Mouse (Mus musculus) stomach, embryonic 16.5 days (tissue): ENCODE data around the gene Slc25a47. TPM values are rescaled to one million over a fixed set of nuclear protein-coding genes. Genes with fewer than 3 reads are reported as not detected.
A peak's percentile ranks its signal among the peaks of the same experiment; 100 is the strongest.

ENCODE experiments used
- ATAC-seq: fragments of 200-750 bp; cut with Nextera tagmentation; 2 replicates; pipeline ENCODE4 v1.8.0; 2017; ENCODE audit warnings: moderate number of reproducible peaks, moderate TSS enrichment; ENCODE audit not compliant: insufficient read depth, low FRiP score
- H3K27ac ChIP-seq: fragments of 300-500 bp; sonication (generic); 2 replicates; pipeline ENCODE4 v1.5.1; 2014; ENCODE audit warnings: low read length
- H3K27me3 ChIP-seq: fragments of 300-500 bp; sonication (generic); 2 replicates; pipeline ENCODE4 v1.6.1; 2014; ENCODE audit warnings: low read length, control low read depth, mixed read lengths; ENCODE audit not compliant: control insufficient read depth, insufficient read depth
- H3K36me3 ChIP-seq: fragments of 300-500 bp; sonication (generic); 2 replicates; pipeline ENCODE4 v1.6.1; 2014; ENCODE audit warnings: low read length; ENCODE audit not compliant: control insufficient read depth, insufficient read depth
- H3K4me1 ChIP-seq: fragments of 300-500 bp; sonication (generic); 2 replicates; pipeline ENCODE4 v1.6.1; 2014; ENCODE audit warnings: low read length, control low read depth, mixed read lengths; ENCODE audit not compliant: control insufficient read depth, insufficient read depth
- H3K4me2 ChIP-seq: fragments of 300-500 bp; sonication (generic); 2 replicates; pipeline ENCODE4 v1.6.1; 2014; ENCODE audit warnings: low read depth, low read length, mixed read lengths
- H3K4me3 ChIP-seq: fragments of 300-500 bp; sonication (generic); replicated peaks from 2 replicates; pipeline ENCODE4 v1.5.1; 2014; ENCODE audit warnings: mild to moderate bottlenecking, low read length
- H3K9ac ChIP-seq: fragments of 300-500 bp; sonication (generic); 2 replicates; pipeline ENCODE4 v1.6.1; 2014; ENCODE audit warnings: low read length
- H3K9me3 ChIP-seq: fragments of 300-500 bp; sonication (generic); replicated peaks from 2 replicates; pipeline ENCODE4 v1.6.1; 2016; ENCODE audit warnings: low read length, control low read depth; ENCODE audit not compliant: control insufficient read depth
- WGBS: fragments of 180-500 bp; shearing (Covaris S2); extraction: QIAGEN DNeasy Blood & Tissue Kit; methylation state at CpG from one replicate; pipeline ENCODE4 v1.1.7; 2014; 5-methylcytosine and 5-hydroxymethylcytosine counted together
- polyA plus RNA-seq: library from polyadenylated mRNA; unstranded; fragments of >200 nt; fragmentation: Nextera tagmentation; extraction: Ambion mirVana; gene quantifications from 2 replicates; pipeline ENCODE4 v1.2.1, GENCODE M21; 2015

Gene Slc25a47
- polyA plus RNA-seq, 1 experiment from 2014 or later = 10.0 TPM

DNA sequence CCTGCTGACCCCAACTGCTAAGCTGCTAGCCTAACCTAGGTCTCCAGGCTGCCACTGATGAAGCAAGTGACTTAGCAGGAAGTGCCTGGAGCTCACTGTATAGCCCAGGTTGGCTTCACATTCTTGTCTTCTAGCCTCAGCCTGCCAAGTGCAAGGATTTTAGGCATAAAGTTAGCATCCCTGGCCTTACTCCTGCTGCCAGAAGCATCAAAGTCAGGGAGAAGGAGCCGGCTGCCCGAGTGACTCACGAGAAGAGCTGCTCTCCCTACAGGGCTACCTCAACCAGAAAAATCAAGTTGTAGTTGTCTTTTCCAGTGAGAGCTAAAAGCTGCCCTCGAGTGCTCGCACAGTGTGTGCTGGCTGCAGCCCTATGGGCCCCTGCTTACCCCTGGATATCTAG lies 22.6 kb downstream of the Slc25a47 start:
- Histone ChIP-seq H3K9me3 (no peaks in the 10 kb centered on the region), H3K4me3 (no peak overlapping the region), H3K27me3 (no peaks in the 10 kb centered on the region), H3K36me3 (0 out of 2 replicates have a peak, but pooled peaks cover 8% of the 10 kb centered on the region), H3K4me2 (no peak overlapping the region), H3K27ac (no peak overlapping the region), H3K9ac (no peak overlapping the region; the same call in 1 of the 2 replicates), H3K4me1 (peaks cover 10% of the 10 kb centered on the region; the same call in 1 of the 2 replicates)
- no peak for ATAC-seq
- WGBS = 80% methylated on average over 5 of the region's 5 CpGs

GRCm38 (mm10) chr12:108865007-108865494 lies 29.2 kb downstream of the Slc25a47 start:
- peak overlapping the region; percentile 72 for H3K27ac ChIP-seq
- WGBS = 63% methylated on average over 6 of the region's 6 CpGs

GRCm38 (mm10) chr12:108869575-108869974 lies 33.7 kb downstream of the Slc25a47 start:
- no peak overlapping the region for H3K4me2 ChIP-seq
- no peak overlapping the region for H3K4me3 ChIP-seq
- no peak overlapping the region for H3K9ac ChIP-seq
- no peaks in the 10 kb centered on the region for H3K4me1 ChIP-seq
- peaks cover 13% of the 10 kb centered on the region for H3K36me3 ChIP-seq
- WGBS = 81% methylated on average over 2 of the region's 2 CpGs
- no peak for ATAC-seq
- H3K27ac ChIP-seq = no peak overlapping the region
- H3K9me3 ChIP-seq = no peaks in the 10 kb centered on the region
- no peaks in the 10 kb centered on the region for H3K27me3 ChIP-seq

More at GRCm38 (mm10) chr12:108865007-108865494, 29.2 kb downstream of the Slc25a47 start:
- no peak overlapping the region for H3K9ac ChIP-seq
- no peaks in the 10 kb centered on the region for H3K27me3 ChIP-seq
- H3K4me1 ChIP-seq = no peaks in the 10 kb centered on the region
- H3K9me3 ChIP-seq = no peaks in the 10 kb centered on the region
- peaks cover 12% of the 10 kb centered on the region for H3K36me3 ChIP-seq
- H3K4me3 ChIP-seq = no peak overlapping the region
- H3K4me2 ChIP-seq = no peak overlapping the region
- ATAC-seq = peak; percentile 56; the same call in 1 of the 2 replicates

- Histone ChIP-seq H3K9ac (no peak overlapping the region), H3K36me3 (peaks cover 16% of the 10 kb centered on the region), H3K27ac (no peak overlapping the region), H3K9me3 (no peaks in the 10 kb centered on the region), H3K27me3 (no peaks in the 10 kb centered on the region), H3K4me1 (no peaks in the 10 kb centered on the region), H3K4me3 (no peak overlapping the region), H3K4me2 (no peak overlapping the region)
- WGBS = 75% methylated on average over 5 of the region's 5 CpGs
- ATAC-seq = no peak
These were observed 37.3 kb downstream of the Slc25a47 start for GRCm38 (mm10) chr12:108873122-108873521.

DNA sequence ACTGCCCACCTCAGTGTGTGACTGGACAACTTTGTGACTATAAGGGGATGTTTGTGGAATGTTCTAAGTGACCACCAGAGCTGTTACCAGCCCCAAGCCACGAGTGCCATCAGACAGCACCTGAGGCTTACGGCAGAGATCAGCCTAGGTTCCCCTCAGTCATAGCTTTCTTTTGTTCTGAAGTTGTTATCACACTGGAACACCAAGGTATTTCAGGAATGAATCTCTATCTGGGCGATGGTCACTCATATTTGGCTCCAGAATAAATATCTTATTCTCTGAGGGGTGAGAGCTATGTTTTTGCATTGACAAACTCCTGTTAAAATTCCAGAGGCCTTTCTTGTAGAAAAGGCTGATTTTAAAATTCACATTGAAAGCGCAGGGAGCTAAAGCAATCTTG lies 43.3 kb downstream of the Slc25a47 start:
- H3K4me3 ChIP-seq = no peak overlapping the region
- WGBS = 70% methylated on average over 4 of the region's 4 CpGs
- no peaks in the 10 kb centered on the region for H3K9me3 ChIP-seq
- H3K36me3 ChIP-seq = peaks cover 7% of the 10 kb centered on the region; the same call in 1 of the 2 replicates
- H3K27ac ChIP-seq = no peak overlapping the region
- H3K27me3 ChIP-seq = no peaks in the 10 kb centered on the region
- no peak for ATAC-seq
- no peak overlapping the region for H3K9ac ChIP-seq
- H3K4me1 ChIP-seq = no peaks in the 10 kb centered on the region
- H3K4me2 ChIP-seq = no peak overlapping the region

DNA sequence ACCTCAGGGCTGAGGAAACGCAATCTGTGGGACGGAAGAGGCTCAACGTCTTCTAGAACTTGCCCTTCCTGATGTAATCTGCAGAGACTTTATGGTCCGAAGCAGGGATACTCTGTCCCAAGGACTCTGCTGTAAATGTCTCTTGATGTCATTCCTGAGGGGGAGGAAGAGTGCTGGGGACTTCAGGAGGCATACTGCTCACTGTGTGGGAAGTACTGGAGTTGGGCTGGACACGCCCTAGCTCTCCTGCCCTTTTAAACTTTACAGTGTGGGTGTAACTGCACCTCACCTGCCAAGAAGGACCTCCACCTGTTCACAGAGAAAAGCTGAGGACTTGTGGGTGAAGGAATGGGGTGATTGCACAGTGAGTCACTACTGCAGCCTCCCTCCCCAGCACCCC lies 44.8 kb downstream of the Slc25a47 start:
- H3K4me1 ChIP-seq = no peaks in the 10 kb centered on the region
- no peak overlapping the region for H3K4me3 ChIP-seq
- H3K27me3 ChIP-seq = no peaks in the 10 kb centered on the region
- no peaks in the 10 kb centered on the region for H3K9me3 ChIP-seq
- peaks cover 5% of the 10 kb centered on the region; the same call in 1 of the 2 replicates for H3K36me3 ChIP-seq
- peak overlapping the region; percentile 87 for H3K27ac ChIP-seq
- H3K4me2 ChIP-seq = peak overlapping the region; percentile 18; the same call in 1 of the 2 replicates
- ATAC-seq = peak; percentile 91
- 63% methylated on average over 5 of the region's 5 CpGs for WGBS
- peak overlapping the region; percentile 36; the same call in 1 of the 2 replicates for H3K9ac ChIP-seq

- Histone ChIP-seq H3K4me1 (0 out of 2 replicates have a peak, but pooled peaks cover under 1% of the 10 kb centered on the region), H3K9me3 (no peaks in the 10 kb centered on the region), H3K27ac (peak overlapping the region; percentile 80), H3K4me2 (no peak overlapping the region), H3K27me3 (no peaks in the 10 kb centered on the region), H3K4me3 (no peak overlapping the region), H3K36me3 (peaks cover 10% of the 10 kb centered on the region; the same call in 1 of the 2 replicates), H3K9ac (no peak overlapping the region)
- peak; percentile 66; the same call in 1 of the 2 replicates for ATAC-seq
- 66% methylated on average over 3 of the region's 3 CpGs for WGBS
These were observed 45.3 kb downstream of the Slc25a47 start for GRCm38 (mm10) chr12:108881192-108881591.

DNA sequence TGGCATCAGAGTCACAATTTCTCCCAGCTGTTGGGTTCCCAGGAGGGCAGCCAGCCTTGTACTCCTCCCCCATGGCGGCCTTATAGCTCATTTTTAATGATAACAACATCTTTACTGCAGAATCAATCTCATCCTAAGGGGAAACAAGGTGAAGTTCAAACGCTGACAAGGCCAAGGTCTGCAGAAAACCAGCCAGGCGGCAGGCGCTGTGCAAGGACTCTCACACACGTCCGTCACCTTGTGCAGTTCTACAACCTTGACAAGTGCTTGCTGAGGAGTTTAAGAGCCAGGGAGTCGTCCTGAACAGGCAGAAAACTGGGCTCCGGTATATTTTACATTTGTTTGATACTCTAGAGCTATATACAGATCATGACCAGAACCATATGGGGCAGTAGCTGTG lies 46.9 kb downstream of the Slc25a47 start:
- no peak overlapping the region for H3K27ac ChIP-seq

GRCm38 (mm10) chr12:108885906-108886305 lies 50.1 kb downstream of the Slc25a47 start:
- 94% methylated on average over 1 of the region's 1 CpGs for WGBS
- Histone ChIP-seq H3K27ac (no peak overlapping the region), H3K27me3 (no peaks in the 10 kb centered on the region), H3K9me3 (no peaks in the 10 kb centered on the region), H3K4me1 (0 out of 2 replicates have a peak, but pooled peaks cover 6% of the 10 kb centered on the region), H3K4me3 (no peak overlapping the region), H3K9ac (no peak overlapping the region), H3K36me3 (peaks cover 16% of the 10 kb centered on the region; the same call in 1 of the 2 replicates), H3K4me2 (no peak overlapping the region)
- ATAC-seq = no peak

More for the DNA sequence above, 46.9 kb downstream of the Slc25a47 start:
- no peak for ATAC-seq
- peaks cover 10% of the 10 kb centered on the region; the same call in 1 of the 2 replicates for H3K36me3 ChIP-seq
- H3K27me3 ChIP-seq = no peaks in the 10 kb centered on the region
- H3K4me2 ChIP-seq = no peak overlapping the region
- H3K4me1 ChIP-seq = 0 out of 2 replicates have a peak, but pooled peaks cover 6% of the 10 kb centered on the region
- H3K9me3 ChIP-seq = no peaks in the 10 kb centered on the region
- H3K4me3 ChIP-seq = no peak overlapping the region
- WGBS = 83% methylated on average over 8 of the region's 8 CpGs
- no peak overlapping the region for H3K9ac ChIP-seq
